8 mouse cellular contexts compared by ENCODE assay signal in the genomic region with DNA sequence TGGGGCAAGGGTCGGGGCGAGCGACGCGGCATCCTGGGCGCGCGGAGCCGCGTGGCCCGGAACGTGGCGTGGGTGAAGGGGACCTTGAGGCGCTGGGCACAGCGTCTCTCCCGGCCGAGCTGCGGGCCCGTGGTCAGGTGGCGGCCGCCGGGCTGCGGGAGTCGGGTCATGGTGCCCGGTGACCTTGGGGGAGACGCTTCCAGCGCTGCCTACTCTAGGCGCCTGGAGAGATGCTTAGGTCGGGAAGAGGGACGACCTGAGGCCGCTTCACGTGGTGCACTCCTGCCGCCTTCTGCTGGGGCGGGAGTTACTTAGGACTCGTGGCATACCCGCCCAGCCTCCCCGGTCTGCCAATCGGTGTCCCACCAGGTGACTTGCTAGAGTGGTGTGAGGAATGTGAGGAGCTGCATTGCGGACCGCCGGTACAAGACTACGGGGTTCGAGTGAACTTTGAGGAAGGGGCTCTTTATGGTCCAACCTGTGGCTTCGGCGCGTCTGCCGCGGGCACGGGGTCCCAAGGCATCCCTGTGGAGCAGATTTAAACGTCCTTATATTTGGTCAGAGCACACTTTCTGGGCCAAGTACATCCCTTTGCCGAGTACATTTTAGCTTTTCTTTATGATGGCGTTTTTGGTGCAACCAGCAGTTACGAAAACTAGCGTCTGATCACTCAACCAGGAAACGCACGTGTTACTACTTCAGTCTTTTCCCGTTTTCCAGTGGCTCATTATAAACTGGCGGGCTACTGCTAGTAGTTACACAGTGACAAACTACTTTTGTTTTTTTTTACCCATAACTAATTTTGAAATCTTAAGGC. TPM values are rescaled to one million over a fixed set of nuclear protein-coding genes. Genes with fewer than 3 reads are reported as not detected.
DNase-seq lines count a peak whose midpoint lies in the region; ATAC-seq and TF ChIP-seq lines count a peak whose summit lies in the region.

No protein-coding gene starts in this region.

- DNase-seq in cerebellum, postnatal 4 days (ENCODE audit: low spot score in 2 of 2) = peak; percentile 33 to 35
- DNase-seq in gastrocnemius, adult 18-20 months (ENCODE audit: low spot score) = peak; percentile 55
- DNase-seq in left cerebral cortex, adult 2 months (ENCODE audit: extremely low spot score in 1 of 2, low spot score in 2 of 2) = peak; percentile 48 to 61
- DNase-seq in right cerebral cortex, postnatal 10 days (ENCODE audit: low spot score in 2 of 2) = peak; percentile 61 to 63
- peak; percentile 79 for DNase-seq in yolk sac, embryonic 10.5 days (ENCODE audit: low spot score)

- TF ChIP-seq CTCF in left cerebral cortex, adult 2 months (IDR thresholded peaks at IDR 0.05) = no peak

- H3K4me2 ChIP-seq in hindbrain, embryonic 15.5 days = peak overlapping the region; percentile 79

- H3K9ac ChIP-seq in hindbrain, embryonic 15.5 days = peak overlapping the region; percentile 73

- peak overlapping the region; percentile 57 for H3K27ac ChIP-seq in hindbrain, embryonic 15.5 days (replicated peaks)
- H3K27ac ChIP-seq in left cerebral cortex, adult 2 months = peak overlapping the region; percentile 97
- no peak overlapping the region for H3K27ac ChIP-seq in macrophage

- H3K9me3 ChIP-seq in hindbrain, embryonic 15.5 days = no peaks in the 10 kb centered on the region

- no peaks in the 10 kb centered on the region for H3K27me3 ChIP-seq in hindbrain, embryonic 15.5 days

- no peaks in the 10 kb centered on the region for H3K36me3 ChIP-seq in hindbrain, embryonic 15.5 days
- H3K36me3 ChIP-seq in macrophage (ENCODE audit: inconsistent target) = no peaks in the 10 kb centered on the region

- peaks cover 15% of the 10 kb centered on the region for H3K4me1 ChIP-seq in hindbrain, embryonic 15.5 days (replicated peaks)

- intact Hi-C loops in left cerebral cortex, adult 2 months (cut with DNase I) = loop anchor here (2.0 to 5.0 kb wide), 3 partner anchors 42 to 128 kb away; a partner anchor contains a TSS

- peak overlapping the region; percentile 84 for H3K4me3 ChIP-seq in hindbrain, embryonic 15.5 days
- H3K4me3 ChIP-seq in left cerebral cortex, adult 2 months = peak overlapping the region; percentile 81
- peak overlapping the region; percentile 65 for H3K4me3 ChIP-seq in macrophage (ENCODE audit: inconsistent target)

- peaks cover 11% of the 10 kb centered on the region; the same call in 1 of the 2 replicates for H3K79me2 ChIP-seq in macrophage (ENCODE audit: inconsistent target)

- peak; percentile 43 for ATAC-seq in activated CD4-positive, CD25-positive, alpha-beta regulatory T cell, adult 4 months
- peak; percentile 67 for ATAC-seq in hindbrain, embryonic 15.5 days (ENCODE audit: low FRiP score, low read depth)

- under 1% methylated on average over 48 of the region's 58 CpGs for WGBS in hindbrain, embryonic 15.5 days
- WGBS in macrophage (ENCODE audit: missing documents) = under 1% methylated on average over 48 of the region's 58 CpGs

RNA-seq across cellular contexts. Expression of a gene that starts 0.7 kb away (rescaled TPM):
- 10 to 100 TPM in 1 of 2 experiments, 1 to 10 TPM in 1; 6.7 to 11.2 TPM for polyA plus RNA-seq in activated CD4-positive, CD25-positive, alpha-beta regulatory T cell, adult 4 months (2017; shearing (Covaris generic))
- total RNA-seq in gastrocnemius, adult 18-20 months (2021) = 10 to 100 TPM; 21.8 to 33.8 TPM
- polyA plus RNA-seq in hindbrain, embryonic 15.5 days (2015; fragmentation: Nextera tagmentation; extraction: Ambion mirVana) = 9.1 and 10.5 TPM in 2 replicates
- 10 to 100 TPM; 16.7 to 17.9 TPM for total RNA-seq in left cerebral cortex, adult 2 months (2021)
- 1 to 10 TPM in 5 of 26 experiments, under 1 TPM in 19, not detected in 2; 0.13 to 3.5 (median 0.58) TPM for total RNA-seq in macrophage (2018; cell fraction: chromatin; rRNA removed)
- 10 to 100 TPM in 1 of 26 experiments, 1 to 10 TPM in 25; 1.5 to 10.7 (median 3.8) TPM for total RNA-seq in macrophage (2018; cell fraction: cytosol; rRNA removed)
- 10 to 100 TPM in 2 of 26 experiments, 1 to 10 TPM in 24; 1.8 to 15.6 (median 4.2) TPM for total RNA-seq in macrophage (2018; cell fraction: nucleus; rRNA removed)
- polyA plus RNA-seq in macrophage (2018) = 3.7 to 13.7 TPM (median 4.0 TPM) in 3 replicates
